11 mouse cellular contexts compared by ENCODE assay signal in the genomic region with DNA sequence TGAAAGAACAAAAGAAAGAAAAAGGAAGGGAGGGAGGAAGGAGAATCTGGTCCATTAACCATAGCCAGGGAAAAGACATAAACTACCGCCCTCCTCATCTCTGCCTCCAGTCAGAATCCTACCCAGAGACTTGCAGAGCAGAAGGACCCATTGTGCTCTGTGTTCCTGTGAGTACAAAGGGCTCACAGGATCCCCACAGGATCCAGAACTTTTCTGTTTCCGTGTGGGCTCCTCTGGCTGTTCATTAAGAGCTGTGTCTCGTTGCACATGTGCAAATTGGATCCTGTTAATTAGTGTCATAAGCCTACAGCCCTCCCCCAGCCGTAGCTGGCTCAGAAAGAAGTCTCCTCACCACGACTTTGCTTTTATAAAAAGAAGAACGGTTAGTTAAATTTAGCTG. TPM values are rescaled to one million over a fixed set of nuclear protein-coding genes. Genes with fewer than 3 reads are reported as not detected.
DNase-seq lines count a peak whose midpoint lies in the region; ATAC-seq and TF ChIP-seq lines count a peak whose summit lies in the region.
"Had no signal": no experiment of that assay in that cellular context is flagged by ENCODE, and none has a peak within 500 bp of the region (broad histone marks: within the 10 kb centered on the region; RNA-seq: fewer than 3 reads in every experiment).

No protein-coding gene starts in this region.

- H3K9ac ChIP-seq in heart, postnatal 0 days (replicated peaks; ENCODE audit: low read depth, low read length) = no peak overlapping the region
- H3K9ac ChIP-seq in midbrain, embryonic 14.5 days (replicated peaks; ENCODE audit: low read length) = no peak overlapping the region
- H3K9ac ChIP-seq: limb, embryonic 15.5 days had no signal

- 78% methylated on average over 6 of the region's 6 CpGs for WGBS in heart, postnatal 0 days
- 54% methylated on average over 6 of the region's 6 CpGs for WGBS in forebrain, embryonic 10.5 days
- WGBS in midbrain, embryonic 14.5 days = 62% methylated on average over 6 of the region's 6 CpGs

- no peak for ATAC-seq in heart, postnatal 0 days (ENCODE audit: insufficient read depth, low read depth)
- no peak for ATAC-seq in midbrain, embryonic 14.5 days (ENCODE audit: low FRiP score, low TSS enrichment)

- no peak for DNase-seq in heart, postnatal 0 days (ENCODE audit: low spot score)
- DNase-seq in heart, adult 9 months (ENCODE audit: low spot score in 2 of 2) = no peak
- DNase-seq in forebrain, embryonic 10.5 days (ENCODE audit: extremely low spot score, low spot score) = no peak
- DNase-seq in kidney, adult 11 months = peak; percentile 74
- no peak for DNase-seq in midbrain, embryonic 14.5 days
- no peak for DNase-seq in cerebellum, adult 11 months
- no peak for DNase-seq in adrenal gland, adult 8-10 months
- no peak for DNase-seq in thymus, postnatal 36 days
- DNase-seq: heart, adult 2 months; lung, postnatal 10 days had no signal

- H3K36me3 ChIP-seq in heart, postnatal 0 days (replicated peaks; ENCODE audit: control insufficient read depth, insufficient read depth, low read length) = peaks cover 90% of the 10 kb centered on the region
- H3K36me3 ChIP-seq in forebrain, embryonic 10.5 days (replicated peaks) = peaks cover 91% of the 10 kb centered on the region
- H3K36me3 ChIP-seq in midbrain, embryonic 14.5 days (ENCODE audit: control insufficient read depth, insufficient read depth, low read length) = peaks cover 75% of the 10 kb centered on the region

- no peak overlapping the region for H3K4me3 ChIP-seq in heart, postnatal 0 days (ENCODE audit: low read depth, low read length)
- H3K4me3 ChIP-seq in forebrain, embryonic 10.5 days = no peak overlapping the region
- H3K4me3 ChIP-seq in midbrain, embryonic 14.5 days (replicated peaks; ENCODE audit: low read depth, low read length) = no peak overlapping the region
- H3K4me3 ChIP-seq: heart, adult 2 months; limb, embryonic 15.5 days had no signal

- TF ChIP-seq EP300 in heart, postnatal 0 days (IDR thresholded peaks at IDR 0.05; ENCODE audit: low read depth) = no peak

- TF ChIP-seq CTCF in heart, postnatal 0 days (IDR thresholded peaks at IDR 0.05; ENCODE audit: low read depth) = no peak

- no peaks in the 10 kb centered on the region for H3K27me3 ChIP-seq in heart, postnatal 0 days (ENCODE audit: control insufficient read depth, insufficient read depth, low read length)
- no peaks in the 10 kb centered on the region for H3K27me3 ChIP-seq in forebrain, embryonic 10.5 days (ENCODE audit: poor library complexity, severe bottlenecking)
- no peaks in the 10 kb centered on the region for H3K27me3 ChIP-seq in midbrain, embryonic 14.5 days (ENCODE audit: control insufficient read depth, insufficient read depth, low read length)
- H3K27me3 ChIP-seq: limb, embryonic 15.5 days had no signal

- 0 out of 2 replicates have a peak overlapping the region, but pooled peaks have one; percentile 20 for H3K27ac ChIP-seq in heart, postnatal 0 days (ENCODE audit: low read depth)
- peak overlapping the region; percentile 68 for H3K27ac ChIP-seq in forebrain, embryonic 10.5 days
- peak overlapping the region; percentile 45 for H3K27ac ChIP-seq in midbrain, embryonic 14.5 days (replicated peaks; ENCODE audit: low read depth, low read length)
- H3K27ac ChIP-seq: heart, adult 2 months; limb, embryonic 15.5 days had no signal

- no peaks in the 10 kb centered on the region for H3K4me1 ChIP-seq in heart, postnatal 0 days (ENCODE audit: control insufficient read depth, insufficient read depth)
- peaks cover 26% of the 10 kb centered on the region for H3K4me1 ChIP-seq in forebrain, embryonic 10.5 days
- 0 out of 2 replicates have a peak, but pooled peaks cover 9% of the 10 kb centered on the region for H3K4me1 ChIP-seq in midbrain, embryonic 14.5 days (ENCODE audit: control insufficient read depth, insufficient read depth, low read length)

- no peak overlapping the region for H3K4me2 ChIP-seq in heart, postnatal 0 days (ENCODE audit: low read depth, low read length)
- no peak overlapping the region for H3K4me2 ChIP-seq in midbrain, embryonic 14.5 days (ENCODE audit: low read length)
- H3K4me2 ChIP-seq: limb, embryonic 15.5 days had no signal

- no peaks in the 10 kb centered on the region for H3K9me3 ChIP-seq in heart, postnatal 0 days (replicated peaks; ENCODE audit: control insufficient read depth, low read length)
- no peaks in the 10 kb centered on the region for H3K9me3 ChIP-seq in forebrain, embryonic 10.5 days
- H3K9me3 ChIP-seq in midbrain, embryonic 14.5 days (ENCODE audit: control insufficient read depth, low read length) = no peaks in the 10 kb centered on the region
- H3K9me3 ChIP-seq: limb, embryonic 15.5 days had no signal

RNA-seq across cellular contexts. Expression of a gene that starts 41.0 kb away (rescaled TPM):
- not detected in 2 replicates for total RNA-seq in heart, postnatal 0 days (2014; rRNA removed; ENCODE audit: low replicate concordance)
- polyA plus RNA-seq in heart, postnatal 0 days (2015; fragmentation: Nextera tagmentation; extraction: Ambion mirVana) = 0.12 and 0.25 TPM in 2 replicates
- not detected in 2 replicates for polyA plus RNA-seq in forebrain, embryonic 10.5 days (2016; fragmentation: Nextera tagmentation; extraction: Ambion mirVana)
- not detected in 2 replicates for polyA plus RNA-seq in midbrain, embryonic 14.5 days (2014; fragmentation: Nextera tagmentation; extraction: Ambion mirVana)
- total RNA-seq in adrenal gland, adult 8-10 months (2022) = under 1 TPM in 2 of 4 experiments, not detected in 2; 0.30 to 0.55 TPM
- total RNA-seq: heart, adult 2 months had no signal
